Mouse (Mus musculus) neural tube, embryonic 13.5 days (tissue): ENCODE results near the gene Ppp4c. TPM values are rescaled to one million over a fixed set of nuclear protein-coding genes. Genes with fewer than 3 reads are reported as not detected.

Experiments
- ATAC-seq: fragments of 200-750 bp; cut with Nextera tagmentation; 2 replicates; pipeline ENCODE4 v1.8.0; 2017; ENCODE audit warnings: low read depth, mild to moderate bottlenecking, moderate TSS enrichment, moderate library complexity
- H3K27ac ChIP-seq: fragments of 300-500 bp; sonication (generic); replicated peaks from 2 replicates; pipeline ENCODE4 v1.5.1; 2015; ENCODE audit warnings: moderate library complexity, mild to moderate bottlenecking, inconsistent platforms
- H3K27me3 ChIP-seq: fragments of 300-500 bp; sonication (generic); 2 replicates; pipeline ENCODE4 v1.6.1; 2015; ENCODE audit warnings: mild to moderate bottlenecking, inconsistent platforms
- H3K36me3 ChIP-seq: fragments of 300-500 bp; sonication (generic); 2 replicates; pipeline ENCODE4 v1.6.1; 2015; ENCODE audit warnings: mild to moderate bottlenecking, inconsistent platforms
- H3K4me1 ChIP-seq: fragments of 300-500 bp; sonication (generic); replicated peaks from 2 replicates; pipeline ENCODE4 v1.6.1; 2015; ENCODE audit warnings: inconsistent platforms
- H3K4me2 ChIP-seq: fragments of 300-500 bp; sonication (generic); 2 replicates; pipeline ENCODE4 v1.6.1; 2015; ENCODE audit warnings: inconsistent platforms, mild to moderate bottlenecking, moderate library complexity
- H3K4me3 ChIP-seq: fragments of 300-500 bp; sonication (generic); 2 replicates; pipeline ENCODE4 v1.5.1; 2015; ENCODE audit warnings: mild to moderate bottlenecking, inconsistent platforms
- H3K9ac ChIP-seq: fragments of 300-500 bp; sonication (generic); 2 replicates; pipeline ENCODE4 v1.6.1; 2015; ENCODE audit warnings: moderate library complexity, mild to moderate bottlenecking, inconsistent platforms
- H3K9me3 ChIP-seq: fragments of 300-500 bp; sonication (generic); 2 replicates; pipeline ENCODE4 v1.6.1; 2016; ENCODE audit warnings: inconsistent platforms
- WGBS: fragments of 180-500 bp; shearing (Covaris S2); methylation state at CpG from one replicate; pipeline ENCODE4 v1.1.7; 2015; 5-methylcytosine and 5-hydroxymethylcytosine counted together
- polyA plus RNA-seq: library from polyadenylated mRNA; unstranded; fragments of >200 nt; fragmentation: Nextera tagmentation; extraction: Ambion mirVana; gene quantifications from 2 replicates; pipeline ENCODE4 v1.2.1, GENCODE M21; 2015

The Ppp4c gene
- polyA plus RNA-seq, 1 experiment from 2014 or later = 216 TPM

DNA sequence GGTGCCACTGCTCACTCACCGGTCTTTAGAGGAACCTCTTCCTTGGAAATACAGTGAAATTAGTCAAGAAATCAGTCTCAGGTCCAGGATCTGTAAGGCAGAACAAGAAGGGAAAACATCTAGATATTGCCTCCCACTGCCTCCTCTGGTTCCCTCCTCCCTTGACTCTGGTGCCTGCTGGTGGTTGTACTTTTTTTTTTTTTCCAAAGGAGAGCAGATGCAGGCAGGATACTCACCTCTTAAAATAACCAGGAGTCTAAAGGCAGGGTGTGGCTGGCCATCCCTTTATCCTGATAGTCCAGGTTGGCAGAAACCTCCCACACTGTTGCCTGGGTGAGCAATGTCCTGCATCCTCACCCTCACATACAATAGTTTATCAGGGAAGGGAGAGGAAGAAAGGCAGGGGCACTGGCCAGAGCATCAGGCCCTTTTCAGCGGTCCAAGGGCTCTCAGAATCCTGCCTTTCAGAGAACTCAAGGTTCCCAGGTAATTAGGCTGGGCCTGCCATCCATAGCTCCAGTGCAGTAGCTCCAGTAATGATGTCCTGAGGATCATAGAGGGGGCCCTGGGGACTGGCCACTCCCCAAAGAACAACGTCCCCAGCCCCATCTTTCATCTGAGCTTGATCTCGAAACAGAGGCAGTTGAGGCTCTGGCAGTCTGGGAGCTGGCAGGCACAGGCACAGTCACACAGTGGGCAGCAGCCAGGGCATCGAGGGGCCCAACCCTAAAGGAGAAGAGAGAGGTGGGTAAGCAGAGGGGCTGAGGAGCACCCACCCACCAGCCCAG, 8.2 kb upstream of the Ppp4c start:
- Histone ChIP-seq H3K4me2 (peak overlapping the region; percentile 87), H3K4me1 (peaks cover 44% of the 10 kb centered on the region), H3K27me3 (no peaks in the 10 kb centered on the region), H3K36me3 (peaks cover 28% of the 10 kb centered on the region), H3K27ac (peak overlapping the region; percentile 96), H3K9me3 (no peaks in the 10 kb centered on the region), H3K9ac (peak overlapping the region; percentile 85), H3K4me3 (peak overlapping the region; percentile 88)
- 36% methylated on average over 5 of the region's 5 CpGs for WGBS
- ATAC-seq = no peak

DNA sequence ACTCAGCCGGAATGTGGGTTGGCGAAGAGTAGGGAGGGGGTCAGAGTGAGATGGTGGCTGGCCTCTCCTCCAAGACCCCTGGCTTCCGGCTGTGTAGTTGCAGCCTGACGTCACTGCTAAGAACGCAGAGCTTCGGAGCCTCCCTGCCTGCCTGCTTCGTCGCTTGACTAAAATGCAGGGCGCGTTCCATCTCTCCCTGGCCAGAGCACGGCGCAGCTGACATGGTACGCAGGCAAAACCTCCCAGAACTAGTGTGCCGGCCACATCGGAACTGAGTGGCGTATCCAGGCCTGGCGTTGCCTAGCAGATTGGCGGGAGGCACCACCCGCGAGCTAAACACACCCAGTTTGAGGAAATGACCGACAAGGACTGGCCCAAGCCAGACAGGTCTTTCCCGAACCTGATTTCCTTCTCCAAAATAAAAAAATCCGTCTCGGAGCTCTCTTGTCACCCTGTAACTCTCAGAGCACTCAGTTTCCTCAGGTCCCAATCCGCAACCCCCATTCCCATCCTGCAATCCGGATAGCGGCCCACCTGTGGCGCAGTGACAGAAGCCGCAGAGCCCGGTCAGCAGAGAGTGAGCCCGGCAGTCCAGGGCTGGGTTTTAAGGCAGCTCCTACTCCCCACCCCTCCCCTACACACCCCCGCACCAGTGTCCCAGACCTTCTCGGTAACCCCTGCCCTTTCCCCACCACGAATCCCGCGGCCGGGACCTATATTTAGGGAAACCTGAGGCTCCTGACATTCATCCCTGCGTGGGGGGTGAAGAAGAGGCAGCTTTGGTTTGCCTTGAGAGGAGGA, 7.4 kb upstream of the Ppp4c start:
- peak; percentile 93 for ATAC-seq
- H3K4me2 ChIP-seq = peak overlapping the region; percentile 87
- 1% methylated on average over 37 of the region's 38 CpGs for WGBS

DNA sequence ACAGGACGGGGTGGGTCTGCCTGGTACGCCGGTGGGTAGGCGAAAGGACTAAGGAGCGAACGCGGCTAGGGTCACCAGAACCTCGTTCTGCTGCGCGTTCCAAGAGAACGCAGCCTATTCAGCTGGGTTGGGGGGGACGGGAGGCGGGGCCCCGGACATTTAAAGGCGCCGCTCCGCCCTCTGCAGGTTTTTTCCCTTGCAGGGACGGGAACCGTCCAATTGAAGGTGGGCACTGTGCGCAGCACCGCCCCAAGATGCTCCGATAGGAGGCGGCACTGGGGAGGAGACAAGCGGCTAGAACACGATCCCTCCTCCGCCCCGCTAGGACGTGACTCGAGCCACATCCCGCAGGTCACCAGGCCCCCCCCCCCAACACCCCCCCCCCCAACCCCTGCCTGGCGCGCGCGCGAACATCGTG, 6.8 kb upstream of the Ppp4c start:
- Histone ChIP-seq H3K4me1 (peaks cover 44% of the 10 kb centered on the region), H3K4me3 (peak overlapping the region; percentile 88), H3K27me3 (no peaks in the 10 kb centered on the region), H3K4me2 (peak overlapping the region; percentile 87), H3K36me3 (peaks cover 38% of the 10 kb centered on the region), H3K9me3 (no peaks in the 10 kb centered on the region), H3K27ac (peak overlapping the region; percentile 96), H3K9ac (peak overlapping the region; percentile 93)
- 0% methylated on average over 33 of the region's 36 CpGs for WGBS
- peak; percentile 96 for ATAC-seq

More for the DNA sequence above, 7.4 kb upstream of the Ppp4c start:
- Histone ChIP-seq H3K27me3 (no peaks in the 10 kb centered on the region), H3K9me3 (no peaks in the 10 kb centered on the region), H3K9ac (peak overlapping the region; percentile 85), H3K4me1 (peaks cover 44% of the 10 kb centered on the region), H3K4me3 (peak overlapping the region; percentile 88), H3K36me3 (peaks cover 36% of the 10 kb centered on the region), H3K27ac (peak overlapping the region; percentile 96)

DNA sequence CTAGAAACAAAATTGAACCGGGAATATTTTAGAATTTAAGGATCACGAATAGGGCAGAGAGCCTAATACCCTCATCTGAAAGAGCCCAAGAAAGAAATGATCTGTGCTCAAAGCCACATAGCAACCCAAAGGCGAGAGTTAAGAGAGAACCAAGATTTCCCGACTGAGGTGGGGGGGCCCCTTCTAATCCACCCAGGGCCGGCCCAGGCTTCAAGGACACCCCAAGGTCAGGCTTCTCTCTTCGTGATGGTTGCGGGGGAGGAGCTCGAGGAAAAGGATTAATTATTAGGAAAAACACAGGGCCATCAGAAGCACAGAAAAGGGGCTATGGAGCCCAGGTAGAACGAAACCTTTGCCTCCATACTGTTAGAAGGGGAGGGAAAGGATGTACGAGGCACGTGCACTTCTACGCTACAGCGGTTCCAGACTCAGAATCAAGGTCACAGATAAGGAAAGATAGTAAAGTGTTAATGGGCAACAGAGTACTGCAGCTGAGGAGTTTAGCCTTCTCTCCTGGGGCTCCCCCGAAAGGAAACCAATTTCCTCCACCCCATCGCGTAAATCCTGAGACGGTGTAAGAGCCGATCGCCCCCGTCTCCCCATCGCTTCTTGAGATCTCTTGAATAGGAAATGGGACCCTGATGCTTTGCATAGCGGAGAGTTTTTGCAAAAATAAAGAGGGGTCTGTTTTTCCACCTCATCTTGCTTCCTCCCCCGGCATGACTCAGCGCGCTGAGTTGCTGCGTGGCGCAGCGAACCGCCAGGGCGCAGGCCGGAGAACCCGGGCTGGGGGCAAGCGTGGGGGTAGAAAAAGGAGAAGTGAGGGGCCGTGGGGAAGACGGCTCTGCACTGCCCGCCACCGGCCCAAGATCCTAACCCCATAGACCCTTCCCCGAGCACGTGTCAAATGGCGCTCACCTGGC, 6.1 kb upstream of the Ppp4c start:
- no peak for ATAC-seq
- H3K4me1 ChIP-seq = peaks cover 44% of the 10 kb centered on the region
- peak overlapping the region; percentile 93 for H3K9ac ChIP-seq
- H3K4me3 ChIP-seq = peak overlapping the region; percentile 88
- H3K36me3 ChIP-seq = peaks cover 38% of the 10 kb centered on the region
- WGBS = 1% methylated on average over 40 of the region's 40 CpGs
- H3K4me2 ChIP-seq = peak overlapping the region; percentile 87
- H3K9me3 ChIP-seq = no peaks in the 10 kb centered on the region
- H3K27ac ChIP-seq = peak overlapping the region; percentile 96
- H3K27me3 ChIP-seq = no peaks in the 10 kb centered on the region

GRCm38 (mm10) chr7:126797411-126798126, 5.3 kb upstream of the Ppp4c start, which contains the start of gene Fam57b:
TSS of gene Fam57b (plus strand) at chr7:126797668.
- no peak for ATAC-seq
- Histone ChIP-seq H3K27me3 (no peaks in the 10 kb centered on the region), H3K9ac (peak within 1 kb of the TSS; percentile 93), H3K4me2 (peak within 1 kb of the TSS; percentile 87), H3K9me3 (no peaks in the 10 kb centered on the region), H3K27ac (peak within 1 kb of the TSS; percentile 96), H3K36me3 (peaks cover 32% of the 10 kb centered on the region), H3K4me1 (peaks cover 51% of the 10 kb centered on the region), H3K4me3 (peak within 1 kb of the TSS; percentile 88)
- WGBS = 28% methylated on average over 21 of the region's 21 CpGs

- 69% methylated on average over 8 of the region's 8 CpGs for WGBS
- H3K4me3 ChIP-seq = no peak overlapping the region
- peak overlapping the region; percentile 93 for H3K9ac ChIP-seq
- peaks cover 32% of the 10 kb centered on the region for H3K36me3 ChIP-seq
- H3K9me3 ChIP-seq = no peaks in the 10 kb centered on the region
- H3K4me2 ChIP-seq = peak overlapping the region; percentile 87; the same call in 1 of the 2 replicates
- H3K27ac ChIP-seq = no peak overlapping the region
- no peak for ATAC-seq
- H3K27me3 ChIP-seq = no peaks in the 10 kb centered on the region
- H3K4me1 ChIP-seq = peaks cover 54% of the 10 kb centered on the region
Observed at GRCm38 (mm10) chr7:126796350-126796932, 4.1 kb upstream of the Ppp4c start.

DNA sequence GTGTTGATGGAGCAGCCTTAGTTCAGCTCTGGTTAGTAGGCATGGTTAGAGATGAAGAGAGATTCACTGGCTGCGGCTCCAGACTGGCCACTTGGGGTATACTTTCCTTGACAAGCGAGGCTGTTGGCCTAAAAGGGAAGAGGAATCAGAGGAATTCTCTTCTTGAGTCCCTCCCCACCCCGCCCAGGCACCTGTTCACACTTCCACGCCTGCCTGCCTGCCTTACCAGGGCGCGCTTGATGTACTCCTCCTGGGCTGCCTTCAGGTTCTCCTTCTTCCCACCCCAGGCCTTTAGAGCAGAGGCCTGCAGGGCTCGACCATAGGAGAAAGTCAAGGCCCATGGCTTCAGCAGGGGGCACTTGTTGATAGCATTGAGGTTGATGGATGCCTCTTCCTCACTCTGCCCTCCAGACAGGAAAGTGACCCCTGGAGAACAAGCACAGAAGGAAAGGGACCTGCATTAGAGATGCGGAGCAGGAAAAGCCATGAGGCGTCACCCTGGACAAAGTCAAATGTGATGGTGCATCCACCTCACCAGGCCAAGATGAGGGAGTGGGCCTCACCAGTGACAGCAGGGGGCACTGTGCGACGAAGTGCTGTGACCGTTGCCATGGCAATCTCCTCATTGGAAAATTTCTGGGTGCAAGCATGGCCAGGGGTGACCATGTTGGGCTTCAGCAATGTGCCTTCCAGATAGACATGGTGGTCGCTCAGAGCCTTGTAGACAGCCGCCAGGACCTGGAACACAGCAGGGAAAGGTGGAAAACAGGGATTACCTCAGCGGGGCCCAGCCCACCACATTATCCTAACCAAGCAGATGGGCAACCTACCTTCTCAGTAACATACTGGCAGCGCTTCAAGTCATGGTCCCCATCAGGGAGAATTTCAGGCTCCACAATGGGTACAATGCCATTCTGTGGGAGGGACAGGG, 3.4 kb upstream of the Ppp4c start:
- no peak overlapping the region for H3K9ac ChIP-seq
- H3K4me2 ChIP-seq = no peak overlapping the region
- peaks cover 32% of the 10 kb centered on the region for H3K36me3 ChIP-seq
- peaks cover 60% of the 10 kb centered on the region for H3K4me1 ChIP-seq
- 78% methylated on average over 16 of the region's 16 CpGs for WGBS
- H3K4me3 ChIP-seq = no peak overlapping the region
- H3K27me3 ChIP-seq = no peaks in the 10 kb centered on the region
- no peaks in the 10 kb centered on the region for H3K9me3 ChIP-seq
- no peak overlapping the region for H3K27ac ChIP-seq
- no peak for ATAC-seq

GRCm38 (mm10) chr7:126794271-126794605, 1.9 kb upstream of the Ppp4c start:
- H3K27me3 ChIP-seq = no peaks in the 10 kb centered on the region
- H3K9me3 ChIP-seq = no peaks in the 10 kb centered on the region
- no peak overlapping the region for H3K27ac ChIP-seq
- 85% methylated on average over 4 of the region's 4 CpGs for WGBS
- H3K36me3 ChIP-seq = peaks cover 42% of the 10 kb centered on the region
- no peak overlapping the region for H3K4me2 ChIP-seq
- H3K9ac ChIP-seq = no peak overlapping the region
- peaks cover 59% of the 10 kb centered on the region for H3K4me1 ChIP-seq
- no peak for ATAC-seq
- H3K4me3 ChIP-seq = no peak overlapping the region

DNA sequence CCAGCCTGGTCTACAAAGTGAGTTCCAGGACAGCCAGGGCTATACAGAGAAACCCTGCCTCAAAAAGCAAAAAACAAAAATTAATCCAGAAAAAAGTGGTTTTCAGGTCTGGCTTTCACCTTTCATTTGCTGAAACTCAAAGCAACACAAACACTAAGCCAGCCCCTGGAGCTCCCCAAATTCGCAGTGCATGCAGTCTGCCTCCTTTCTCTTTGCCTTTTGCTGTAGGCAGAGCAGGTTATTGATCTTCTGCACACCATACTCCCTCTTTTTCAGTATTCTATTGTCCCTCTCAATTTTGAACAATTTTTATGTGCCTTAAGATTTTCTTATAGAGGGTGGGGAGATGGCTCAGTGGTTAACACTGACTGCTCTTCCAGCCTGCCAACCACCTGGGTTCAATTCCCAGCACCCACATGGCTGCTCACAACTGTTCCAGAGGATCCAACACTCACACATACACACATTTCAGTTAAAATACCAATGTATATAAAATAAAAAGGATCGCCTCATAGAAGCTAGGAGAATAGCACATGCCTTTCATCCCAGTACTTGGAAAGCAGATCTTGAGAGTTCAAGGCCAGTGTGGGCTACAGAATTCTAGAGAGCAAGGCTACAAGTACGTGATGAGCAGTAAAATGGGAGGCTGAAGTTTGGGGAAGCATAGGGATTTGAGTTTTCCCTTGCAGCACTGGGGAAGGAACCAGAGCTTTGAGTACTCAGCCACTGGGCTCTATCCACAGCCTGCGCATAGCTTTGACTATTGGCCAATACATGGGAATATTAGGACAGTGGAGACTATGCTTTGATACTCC, 1.4 kb upstream of the Ppp4c start:
- Histone ChIP-seq H3K9ac (no peak overlapping the region), H3K4me3 (no peak overlapping the region; the same call in 1 of the 2 replicates), H3K4me2 (peak overlapping the region; percentile 83), H3K9me3 (no peaks in the 10 kb centered on the region), H3K36me3 (peaks cover 48% of the 10 kb centered on the region), H3K27me3 (no peaks in the 10 kb centered on the region), H3K27ac (no peak overlapping the region), H3K4me1 (peaks cover 59% of the 10 kb centered on the region)
- WGBS = 71% methylated on average over 4 of the region's 4 CpGs
- no peak for ATAC-seq
